Mouse (Mus musculus) adrenal gland, postnatal 4 days (tissue): ENCODE measurements around the gene Trp53bp1. TPM values are rescaled to one million over a fixed set of nuclear protein-coding genes. Genes with fewer than 3 reads are reported as not detected.

Experiments used
- DNase-seq, 2 experiments: peaks; one replicate each; pipeline ENCODE4 v3.0.0; 2021 to 2022; ENCODE audit warnings: low spot score in 2 of 2, mixed read lengths in 2 of 2
- total RNA-seq, 2 experiments: library from RNA; stranded (reverse); gene quantifications; 2 replicates each; pipeline ENCODE4 v1.2.3; 2021

Trp53bp1 gene
- total RNA-seq, 2 experiments from 2014 or later: 99.2 to 105 TPM

GRCm38 (mm10) chr2:121149679-121150078 is 121.5 kb downstream of the Trp53bp1 start:
- no peak for DNase-seq

Other genes with a start within 250 kb of the Trp53bp1 start
- 10 to 100 TPM in 1 of 2 experiments, 1 to 10 TPM in 1; 6.1 to 16.0 TPM for gene Epb42, start 234.3 kb downstream of the Trp53bp1 start, total RNA-seq
- under 1 TPM; 0.25 to 0.50 TPM for gene Tgm5, start 185.6 kb downstream of the Trp53bp1 start, total RNA-seq
- under 1 TPM in 1 of 2 experiments, not detected in 1; 0.17 TPM for gene Tgm7, start 161.6 kb downstream of the Trp53bp1 start, total RNA-seq
- 10 to 100 TPM; 17.5 to 17.9 TPM for gene Adal, start 131.0 kb downstream of the Trp53bp1 start, total RNA-seq
- 1 to 10 TPM; 9.5 to 9.9 TPM for gene Lcmt2, start 130.8 kb downstream of the Trp53bp1 start, total RNA-seq
- 10 to 100 TPM; 38.6 to 47.7 TPM for gene Tubgcp4, start 100.8 kb downstream of the Trp53bp1 start, total RNA-seq
- gene Zscan29, start 100.3 kb downstream of the Trp53bp1 start, total RNA-seq: 10 to 100 TPM; 18.5 to 20.0 TPM
- 10 to 100 TPM; 10.8 to 13.3 TPM for gene Map1a, start 18.2 kb upstream of the Trp53bp1 start, total RNA-seq
- gene Ppip5k1, start 84.0 kb upstream of the Trp53bp1 start, total RNA-seq: 10 to 100 TPM; 26.1 to 28.0 TPM
- 10 to 100 TPM; 10.5 to 15.2 TPM for gene Ckmt1, start 86.3 kb upstream of the Trp53bp1 start, total RNA-seq
- gene Strc, start 115.8 kb upstream of the Trp53bp1 start, total RNA-seq: not detected
- gene Pdia3, start 142.4 kb upstream of the Trp53bp1 start, total RNA-seq: 100 to 1,000 TPM; 400 to 403 TPM
- 1 to 10 TPM; 3.9 to 5.3 TPM for gene Catsper2, start 142.4 kb upstream of the Trp53bp1 start, total RNA-seq
- 1 to 10 TPM; 1.3 to 2.0 TPM for gene Ell3, start 172.9 kb upstream of the Trp53bp1 start, total RNA-seq
- 100 to 1,000 TPM; 285 to 301 TPM for gene Serf2, start 177.8 kb upstream of the Trp53bp1 start, total RNA-seq
- gene Hypk, start 181.9 kb upstream of the Trp53bp1 start, total RNA-seq: 10 to 100 TPM; 35.6 to 40.2 TPM
- gene Serinc4, start 185.4 kb upstream of the Trp53bp1 start, total RNA-seq: 1 to 10 TPM in 1 of 2 experiments, under 1 TPM in 1; 0.54 to 1.0 TPM
- 10 to 100 TPM; 28.5 to 31.8 TPM for gene Mfap1b, start 202.7 kb upstream of the Trp53bp1 start, total RNA-seq
- gene Mfap1a, start 235.3 kb upstream of the Trp53bp1 start, total RNA-seq: 10 to 100 TPM; 29.0 to 32.5 TPM
- gene Wdr76, start 235.3 kb upstream of the Trp53bp1 start, total RNA-seq: 10 to 100 TPM; 12.0 to 13.6 TPM